Mouse (Mus musculus) cerebellum, adult 9-10 months (tissue): Measurements from ENCODE around the gene Tnfrsf14.

ENCODE experiments used
- DNase-seq: peaks from one replicate; pipeline ENCODE4 v3.0.0; 2022

The Tnfrsf14 gene

GRCm38 (mm10) chr4:154948066-154948939 lies 19.9 kb upstream of the Tnfrsf14 start:
- DNase-seq, result no peak

- DNase-seq, result peak; percentile 70
These were observed 18.0 kb upstream of the Tnfrsf14 start for GRCm38 (mm10) chr4:154946319-154946718.

GRCm38 (mm10) chr4:154944121-154944590 lies 15.8 kb upstream of the Tnfrsf14 start:
- DNase-seq, result peak; percentile 92

- DNase-seq, result no peak
These were observed 15.1 kb upstream of the Tnfrsf14 start for GRCm38 (mm10) chr4:154943323-154944039.

GRCm38 (mm10) chr4:154942632-154943322 lies 14.4 kb upstream of the Tnfrsf14 start:
- no peak for DNase-seq

GRCm38 (mm10) chr4:154941831-154942230 lies 13.5 kb upstream of the Tnfrsf14 start:
- DNase-seq, result no peak

- no peak for DNase-seq
These were observed 11.8 kb upstream of the Tnfrsf14 start for GRCm38 (mm10) chr4:154940156-154940555.

- no peak for DNase-seq
These were observed 9.4 kb upstream of the Tnfrsf14 start for GRCm38 (mm10) chr4:154937746-154938145.

- no peak for DNase-seq
These were observed 8.3 kb upstream of the Tnfrsf14 start for GRCm38 (mm10) chr4:154936542-154937255.

GRCm38 (mm10) chr4:154935788-154936187 lies 7.4 kb upstream of the Tnfrsf14 start:
- no peak for DNase-seq

GRCm38 (mm10) chr4:154934800-154935199 lies 6.4 kb upstream of the Tnfrsf14 start:
- DNase-seq, result no peak

GRCm38 (mm10) chr4:154933306-154933907 lies 5.0 kb upstream of the Tnfrsf14 start:
- no peak for DNase-seq

- no peak for DNase-seq
These were observed 811 bp upstream of the Tnfrsf14 start for GRCm38 (mm10) chr4:154929088-154929660.

GRCm38 (mm10) chr4:154927899-154928337 lies 445 bp downstream of the Tnfrsf14 start:
- DNase-seq, result no peak

- no peak for DNase-seq
These were observed 1.1 kb downstream of the Tnfrsf14 start for GRCm38 (mm10) chr4:154926969-154927898.

- no peak for DNase-seq
These were observed 3.0 kb downstream of the Tnfrsf14 start for GRCm38 (mm10) chr4:154925413-154925812.

GRCm38 (mm10) chr4:154922931-154923330 lies 5.4 kb downstream of the Tnfrsf14 start:
- no peak for DNase-seq

GRCm38 (mm10) chr4:154922291-154922690 lies 6.1 kb downstream of the Tnfrsf14 start:
- DNase-seq, result peak; percentile 59

- no peak for DNase-seq
These were observed 11.7 kb downstream of the Tnfrsf14 start for GRCm38 (mm10) chr4:154916662-154917061.

- DNase-seq, result no peak
These were observed 13.1 kb downstream of the Tnfrsf14 start for GRCm38 (mm10) chr4:154915286-154915685.
